Mouse (Mus musculus): ENCODE data around the gene Sgta.
A peak's percentile ranks its signal among the peaks of the same experiment; 100 is the strongest.
"Not testable (repeated sequence)": the region's sequence is repeated elsewhere in the genome, so short reads cannot be mapped to it uniquely, and the experiment has no call there.

The Sgta gene

DNA sequence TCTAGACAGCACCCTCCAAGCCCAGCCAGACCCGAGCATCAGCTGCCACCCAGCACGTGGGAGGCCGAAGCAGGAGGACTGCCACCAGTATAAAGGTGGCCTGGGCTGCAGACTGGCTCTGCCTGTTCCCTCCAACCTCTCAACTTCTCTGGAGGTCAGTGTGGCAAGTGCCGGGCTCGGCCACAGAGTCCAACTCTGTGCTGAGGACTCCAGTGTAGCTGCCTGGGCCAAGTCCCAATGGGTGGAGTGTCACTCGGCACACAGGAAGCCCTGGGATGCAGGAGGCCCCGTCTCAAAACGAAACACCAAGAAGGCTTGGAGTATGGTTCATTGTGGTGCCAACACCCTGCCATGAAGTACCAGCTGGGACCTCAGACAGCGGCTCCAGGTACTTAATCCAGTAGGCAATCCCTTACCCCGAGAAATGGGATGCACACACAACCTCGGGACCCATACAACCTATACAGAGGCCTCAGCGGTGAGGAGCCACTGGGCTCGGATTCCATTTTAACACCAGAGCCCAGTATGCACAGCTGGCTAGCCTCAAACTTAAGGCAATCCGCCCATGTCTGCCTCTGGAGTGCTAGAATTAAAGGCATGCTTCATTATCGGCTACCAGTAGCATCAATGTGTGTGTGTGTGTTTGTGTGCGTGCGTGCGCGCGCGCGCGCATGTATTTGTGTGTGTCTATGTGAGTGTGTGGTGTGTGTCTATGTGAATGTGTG is 2.4 kb downstream of the Sgta start:
- no peak for DNase-seq

- not testable (repeated sequence) for DNase-seq
Measured at GRCm38 (mm10) chr10:81055802-81056340, 4.1 kb downstream of the Sgta start.

DNA sequence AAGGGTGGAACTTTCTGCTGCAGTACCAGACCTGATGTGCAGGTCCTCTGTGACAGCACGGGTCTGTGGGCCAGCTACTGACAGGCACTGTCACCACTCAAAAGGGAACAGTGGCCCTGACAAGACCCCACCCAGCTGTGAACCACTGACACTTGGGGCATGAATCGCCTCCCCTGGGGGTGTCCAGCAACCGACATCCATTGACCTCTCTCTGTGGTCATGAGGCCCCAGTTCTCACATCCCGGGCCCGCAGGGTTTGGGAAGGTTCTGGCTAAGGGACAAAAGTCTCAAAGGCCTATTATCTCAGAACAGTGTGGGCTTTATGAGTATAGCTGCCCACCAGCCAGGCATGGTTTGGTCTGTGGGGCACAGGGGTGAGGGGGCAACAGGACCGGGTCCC is 4.8 kb downstream of the Sgta start:
- no peak for DNase-seq

DNA sequence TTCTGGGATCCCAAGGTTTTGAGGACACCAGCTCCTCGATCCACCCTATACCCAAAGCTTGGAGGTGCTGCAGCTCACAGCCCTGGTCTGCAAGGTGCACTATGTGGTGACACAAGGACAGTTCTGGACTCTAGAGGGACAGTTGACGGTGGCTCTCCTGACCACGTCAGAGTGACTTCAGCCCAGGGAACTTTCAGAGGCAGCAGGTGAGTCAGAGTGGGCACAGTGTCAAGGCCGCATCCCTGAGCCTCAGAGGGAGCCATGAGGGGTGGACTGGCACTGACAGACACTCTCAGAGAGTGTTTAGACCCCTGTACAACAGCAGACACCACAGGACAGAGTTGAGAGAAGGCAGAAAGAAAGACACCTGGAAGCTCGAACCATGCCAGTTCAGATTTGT is 7.4 kb downstream of the Sgta start:
- DNase-seq = no peak

- no peak for DNase-seq
Measured at GRCm38 (mm10) chr10:81051133-81051532, 8.8 kb downstream of the Sgta start.

GRCm38 (mm10) chr10:81050645-81051044 is 9.3 kb downstream of the Sgta start:
- DNase-seq = no peak

DNA sequence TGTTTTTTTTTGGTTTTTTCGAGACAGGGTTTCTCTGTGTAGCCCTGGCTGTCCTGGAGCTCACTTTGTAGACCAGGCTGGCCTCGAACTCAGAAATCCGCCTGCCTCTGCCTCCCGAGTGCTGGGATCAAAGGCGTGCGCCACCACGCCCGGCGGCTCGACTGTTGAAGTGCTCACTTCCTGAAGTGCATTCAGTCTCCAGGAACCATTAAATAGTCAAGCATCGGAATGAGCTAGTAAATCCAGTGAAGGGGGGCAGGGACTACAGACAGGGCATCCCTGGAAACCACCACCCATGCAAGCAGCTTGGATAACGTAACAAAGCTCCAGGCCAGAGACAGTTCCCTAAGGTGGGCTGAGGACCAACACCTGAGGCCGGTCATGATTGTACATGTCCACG is 14.7 kb downstream of the Sgta start:
- not testable (repeated sequence) for DNase-seq

- peak; percentile 80 for DNase-seq
Measured at GRCm38 (mm10) chr10:81041458-81042175, 18.4 kb downstream of the Sgta start.

DNA sequence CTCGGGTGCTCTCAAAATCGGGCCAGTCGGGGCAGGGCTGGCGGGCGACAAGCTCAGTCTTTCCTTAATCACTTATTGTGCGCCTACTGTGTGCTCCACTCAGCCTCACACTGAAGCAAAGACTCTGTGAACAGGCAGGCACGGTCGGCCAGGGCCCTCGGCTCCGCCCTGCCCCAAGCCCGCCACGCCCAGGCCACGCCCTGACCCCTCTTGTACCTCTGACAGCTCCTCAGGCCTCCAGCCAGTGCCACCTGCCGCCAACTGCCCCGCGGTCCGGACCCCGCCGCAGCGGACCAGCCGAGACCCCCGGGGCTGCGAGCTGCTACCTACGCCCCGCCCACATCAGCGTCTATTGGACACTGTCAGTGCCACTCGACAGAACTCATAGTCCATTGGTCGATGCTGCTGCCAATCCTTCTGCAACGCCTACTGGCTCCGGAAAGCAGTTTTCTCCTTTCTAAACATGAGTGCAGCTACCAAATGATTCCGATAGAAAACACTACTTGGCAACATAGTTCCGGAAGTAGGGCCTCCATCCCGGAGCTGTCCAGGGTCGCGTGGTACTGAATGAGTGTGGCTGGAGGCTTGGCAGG is 22.9 kb downstream of the Sgta start, which contains the start of gene Slc39a3:
Gene Slc39a3 (minus strand): TSS at position 439 of the 593 bp plus-strand sequence.
- DNase-seq = peak; percentile 100

DNA sequence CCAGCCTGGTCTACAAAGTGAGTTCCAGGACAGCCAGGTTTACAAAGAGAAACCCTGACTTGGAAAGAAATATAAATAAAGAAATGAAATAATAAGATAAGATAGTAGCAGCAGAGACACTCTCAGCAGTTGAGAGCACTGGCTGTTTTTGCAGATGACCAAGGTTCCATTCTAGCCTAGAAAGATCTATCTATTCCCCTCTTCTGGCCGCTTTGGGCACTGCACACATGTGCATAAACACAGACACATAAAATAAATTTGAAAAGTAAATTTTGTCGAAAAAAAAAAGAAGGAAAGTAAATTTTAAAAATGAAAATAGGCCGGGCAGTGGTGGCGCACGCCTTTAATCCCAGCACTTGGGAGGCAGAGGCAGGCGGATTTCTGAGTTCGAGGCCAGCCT is 23.7 kb downstream of the Sgta start:
- no peak for DNase-seq

DNA sequence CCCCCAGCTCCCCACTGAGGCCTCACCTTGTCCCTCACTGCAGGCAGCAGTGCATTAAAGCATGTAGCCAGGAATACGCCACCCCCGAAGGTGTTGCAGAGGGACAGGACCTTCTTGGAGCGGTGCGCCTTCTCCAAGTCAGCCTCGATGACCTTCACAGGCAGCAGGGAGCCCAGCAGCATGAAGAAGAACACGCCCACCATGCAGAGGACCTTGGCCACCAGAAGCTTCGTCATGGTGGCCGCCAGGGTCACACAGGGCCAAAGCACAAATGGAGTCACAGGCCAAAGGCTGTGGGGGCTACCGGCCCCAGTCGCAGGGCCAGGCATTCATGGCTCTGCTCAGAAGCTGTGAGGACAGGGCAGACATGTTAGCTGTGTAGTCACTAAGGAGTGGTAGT is 26.4 kb downstream of the Sgta start:
- DNase-seq = no peak

DNA sequence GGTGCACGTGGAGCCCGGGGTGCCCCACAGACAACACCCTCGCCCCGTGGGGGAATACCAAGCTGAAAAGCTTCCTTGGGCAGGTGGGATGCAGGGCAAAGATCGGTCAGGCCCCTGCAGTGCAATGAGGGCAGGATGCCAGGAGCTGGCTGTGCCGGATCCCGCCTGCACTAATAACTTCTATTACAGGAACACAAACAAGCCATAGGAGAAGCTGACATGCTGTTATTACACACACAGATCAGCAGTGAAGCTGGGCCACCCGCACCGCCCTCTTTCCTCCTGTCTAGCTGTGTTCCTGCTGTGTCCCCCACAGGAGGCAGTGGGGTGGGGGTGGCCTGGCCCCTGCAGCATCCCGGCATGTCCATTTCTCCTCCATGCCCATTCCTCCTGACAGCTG is 30.9 kb downstream of the Sgta start:
- no peak for DNase-seq

- DNase-seq = no peak
Measured at GRCm38 (mm10) chr10:81028219-81028618, 31.8 kb downstream of the Sgta start.

GRCm38 (mm10) chr10:81027331-81027730 is 32.6 kb downstream of the Sgta start:
- peak; percentile 81 for DNase-seq

GRCm38 (mm10) chr10:81026857-81027256 is 33.1 kb downstream of the Sgta start:
- no peak for DNase-seq

- DNase-seq = no peak
Measured at GRCm38 (mm10) chr10:81025639-81026275, 34.2 kb downstream of the Sgta start, which contains the start of gene Diras1. Gene Diras1 (minus strand): TSS chr10:81025662.

DNA sequence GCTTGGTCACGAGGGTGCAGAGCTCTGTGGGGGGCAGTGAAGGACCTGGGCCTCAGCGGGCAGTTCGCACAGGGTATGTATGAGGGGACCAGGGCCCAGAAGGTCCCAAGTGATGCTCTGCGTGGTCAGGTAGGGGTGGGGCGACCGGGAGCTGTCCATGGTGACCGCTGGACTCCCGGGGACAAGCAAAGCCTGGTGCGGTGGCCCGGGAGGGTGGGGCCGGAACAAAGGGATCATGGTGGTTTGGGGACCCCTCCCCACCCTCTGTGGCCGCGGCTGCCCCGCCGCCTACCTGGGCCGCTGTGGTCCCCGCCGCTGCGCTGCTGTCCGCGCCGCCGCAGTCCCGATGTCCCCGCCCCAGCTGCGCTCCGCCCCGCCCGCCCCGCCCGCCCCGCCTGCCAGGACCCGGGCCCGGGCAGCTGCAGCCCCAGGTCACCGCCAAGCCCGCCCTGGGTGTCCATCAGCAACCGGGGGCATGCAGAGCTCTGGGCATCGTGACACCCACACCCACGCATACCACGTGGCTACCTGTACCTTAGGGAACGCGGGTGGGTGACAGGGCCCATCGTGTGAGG is 34.8 kb downstream of the Sgta start:
- DNase-seq = no peak

- no peak for DNase-seq
Measured at GRCm38 (mm10) chr10:81024346-81024937, 35.5 kb downstream of the Sgta start.

GRCm38 (mm10) chr10:81022744-81023143 is 37.2 kb downstream of the Sgta start:
- DNase-seq = no peak

GRCm38 (mm10) chr10:81021547-81022110 is 38.4 kb downstream of the Sgta start:
- no peak for DNase-seq

DNA sequence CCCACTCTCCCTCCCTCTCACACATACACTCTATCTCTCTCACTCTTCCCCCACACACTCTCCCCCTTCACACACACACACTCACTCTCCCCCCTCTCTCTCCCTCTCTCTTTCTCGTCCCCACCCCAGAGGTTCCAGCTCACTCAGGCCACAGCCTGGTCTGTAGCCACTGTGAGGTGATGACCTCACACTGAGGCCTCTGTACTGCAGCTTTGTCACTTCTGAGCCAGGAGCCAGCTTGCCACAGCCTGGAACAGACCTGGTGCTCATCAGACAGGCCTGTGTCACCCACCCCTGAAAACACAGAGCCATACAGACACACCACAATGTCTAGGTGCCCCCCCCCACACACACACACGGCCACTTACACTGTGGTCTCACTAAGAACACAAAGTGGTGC is 39.8 kb downstream of the Sgta start:
- DNase-seq = no peak

- DNase-seq = no peak
Measured at GRCm38 (mm10) chr10:81019687-81020086, 40.3 kb downstream of the Sgta start.
